Mouse (Mus musculus) CH12.LX (cell line): ENCODE measurements around the gene Stx5a. TPM values are rescaled to one million over a fixed set of nuclear protein-coding genes. Genes with fewer than 3 reads are reported as not detected.
"Not testable (repeated sequence)": the region's sequence is repeated elsewhere in the genome, so short reads cannot be mapped to it uniquely, and the experiment has no call there.

ENCODE experiments used
- DNase-seq: peaks from one replicate; pipeline ENCODE4 v3.0.0-alpha.2; 2013; ENCODE audit errors: extremely low read depth
- H3K27ac ChIP-seq: 2 replicates; pipeline ENCODE4 v1.5.1; 2012; ENCODE audit warnings: low read depth, mild to moderate bottlenecking, control low read depth, moderate library complexity; ENCODE audit not compliant: insufficient read depth
- H3K27me3 ChIP-seq: replicated peaks from 2 replicates; pipeline ENCODE3; 2012; ENCODE audit warnings: inconsistent platforms
- H3K36me3 ChIP-seq, 2 experiments: replicated peaks in 1 of 2; 2 replicates each; pipeline versions ENCODE3 to v1.6.1; 2012; ENCODE audit warnings: inconsistent platforms in 1 of 2, low read length in 1 of 2, mild to moderate bottlenecking in 1 of 2, mixed read lengths in 1 of 2, moderate library complexity in 1 of 2; ENCODE audit not compliant: control insufficient read depth in 1 of 2, insufficient read depth in 1 of 2
- H3K4me1 ChIP-seq, 2 experiments: 2 replicates each; pipeline ENCODE4 v1.6.1; 2012; ENCODE audit warnings: inconsistent platforms in 1 of 2, moderate library complexity in 1 of 2; ENCODE audit not compliant: insufficient read depth in 2 of 2, control insufficient read depth in 1 of 2
- H3K4me2 ChIP-seq: 2 replicates; pipeline ENCODE4 v1.6.1; 2012; ENCODE audit warnings: low read depth, mild to moderate bottlenecking, control low read depth; ENCODE audit not compliant: poor library complexity, insufficient read depth, severe bottlenecking
- H3K4me3 ChIP-seq, 3 experiments: fragments of 150-350 bp in 1 of 3; sonication (generic) in 1 of 3; replicated peaks in 1 of 3; 2 replicates each; pipeline versions ENCODE3 to v1.5.1; 2011 to 2012; ENCODE audit warnings: low read depth in 2 of 3, low read length in 2 of 3, mild to moderate bottlenecking in 2 of 3, moderate library complexity in 2 of 3, control low read depth in 1 of 3, improper control_type of control experiment in 1 of 3, inconsistent platforms in 1 of 3, mixed read lengths in 1 of 3; ENCODE audit not compliant: poor library complexity in 1 of 3
- H3K79me2 ChIP-seq: replicated peaks from 2 replicates; pipeline ENCODE4 v1.6.1; 2012; ENCODE audit warnings: mild to moderate bottlenecking, moderate library complexity; ENCODE audit not compliant: control insufficient read depth, poor library complexity, insufficient read depth, severe bottlenecking; ENCODE audit errors: extremely low read depth
- H3K9ac ChIP-seq: 2 replicates; pipeline ENCODE4 v1.6.1; 2012; ENCODE audit warnings: low read depth, mild to moderate bottlenecking, control low read depth, moderate library complexity; ENCODE audit not compliant: insufficient read depth
- H3K9me3 ChIP-seq: replicated peaks from 2 replicates; pipeline ENCODE3; 2012; ENCODE audit warnings: low read length, inconsistent platforms, mixed read lengths
- CTCF ChIP-seq, 2 experiments: IDR thresholded peaks in 1 of 2; conservative IDR thresholded peaks in 1 of 2; 2 replicates each; pipeline ENCODE4 v1.5.1; 2011 to 2012; ENCODE audit warnings: low read depth in 2 of 2, low read length in 2 of 2, improper control_type of control experiment in 1 of 2, inconsistent platforms in 1 of 2, mild to moderate bottlenecking in 1 of 2, moderate library complexity in 1 of 2
- HCFC1 ChIP-seq: IDR thresholded peaks from 2 replicates; pipeline ENCODE4 v1.6.1; 2012; ENCODE audit warnings: low read depth, mild to moderate bottlenecking, inconsistent platforms, low read length, improper control_type of control experiment
- IRF4 ChIP-seq: IDR thresholded peaks from 2 replicates; pipeline ENCODE4 v1.6.1; 2014; ENCODE audit warnings: low read depth, mild to moderate bottlenecking, inconsistent platforms, low read length, improper control_type of control experiment
- KAT2A ChIP-seq: IDR thresholded peaks from 2 replicates; pipeline ENCODE4 v1.6.1; 2012; ENCODE audit warnings: low read length, improper control_type of control experiment, inconsistent platforms; ENCODE audit not compliant: insufficient replicate concordance
- MAZ ChIP-seq: IDR thresholded peaks from 2 replicates; pipeline ENCODE4 v1.6.1; 2012; ENCODE audit warnings: low read depth, mild to moderate bottlenecking, inconsistent platforms, low read length, improper control_type of control experiment, moderate library complexity
- MEF2A ChIP-seq: IDR thresholded peaks from 2 replicates; pipeline ENCODE4 v1.6.1; 2014; ENCODE audit warnings: low read depth, mild to moderate bottlenecking, inconsistent platforms, low read length, improper control_type of control experiment, borderline replicate concordance
- POLR2AphosphoS2 ChIP-seq: IDR thresholded peaks from 2 replicates; pipeline ENCODE4 v1.6.1; 2011; ENCODE audit warnings: low read depth, low read length, improper control_type of control experiment
- RAD21 ChIP-seq: IDR thresholded peaks from 2 replicates; pipeline ENCODE4 v1.6.1; 2011; ENCODE audit warnings: low read depth, mild to moderate bottlenecking, low read length, improper control_type of control experiment, moderate library complexity
- SMC3 ChIP-seq: IDR thresholded peaks from 2 replicates; pipeline ENCODE4 v1.6.1; 2011; ENCODE audit warnings: low read depth, low read length, improper control_type of control experiment
- USF2 ChIP-seq: conservative IDR thresholded peaks from 2 replicates; pipeline ENCODE4 v1.6.1; 2011; ENCODE audit warnings: low read depth, low read length, improper control_type of control experiment
- ZMIZ1 ChIP-seq: IDR thresholded peaks from 2 replicates; pipeline ENCODE4 v1.6.1; 2012; ENCODE audit warnings: low read depth, mild to moderate bottlenecking, inconsistent platforms, low read length, improper control_type of control experiment
- dilution Hi-C: fragments of 300-500 bp; cut with MboI; formaldehyde crosslinking; loops from 2 replicates; pipeline ENCODE4 v1.14.3; 2020; ENCODE audit warnings: low sequenced_read_pairs; ENCODE audit not compliant: extremely low pct_unique_long_range_greater_than_20kb, extremely low pct_ligation_motif_present
- in situ Hi-C: fragments of 300-500 bp; cut with MboI; formaldehyde crosslinking; loops from 3 replicates; pipeline ENCODE4 v1.14.3; 2019; ENCODE audit warnings: low sequenced_read_pairs, low pct_ligation_motif_present, low pct_unique_long_range_greater_than_20kb, mixed read lengths
- polyA plus RNA-seq: library from polyadenylated mRNA; unstranded; fragments of >175 nt; gene quantifications from 2 replicates; pipeline ENCODE4 v1.2.1, GENCODE M21; 2012; ENCODE audit warnings: low read depth; ENCODE audit not compliant: insufficient read length
- total RNA-seq, 2 experiments: library from RNA; depleted of rRNA; stranded (reverse); fragments of 300-350 nt in 1 of 2; fragments of >200 nt in 1 of 2; gene quantifications; 2 replicates each; pipeline ENCODE4 v1.2.3; 2012 to 2014

The Stx5a gene
- total and polyA plus RNA-seq, 3 experiments: 35.2 to 49.1 (median 48.1) TPM

DNA sequence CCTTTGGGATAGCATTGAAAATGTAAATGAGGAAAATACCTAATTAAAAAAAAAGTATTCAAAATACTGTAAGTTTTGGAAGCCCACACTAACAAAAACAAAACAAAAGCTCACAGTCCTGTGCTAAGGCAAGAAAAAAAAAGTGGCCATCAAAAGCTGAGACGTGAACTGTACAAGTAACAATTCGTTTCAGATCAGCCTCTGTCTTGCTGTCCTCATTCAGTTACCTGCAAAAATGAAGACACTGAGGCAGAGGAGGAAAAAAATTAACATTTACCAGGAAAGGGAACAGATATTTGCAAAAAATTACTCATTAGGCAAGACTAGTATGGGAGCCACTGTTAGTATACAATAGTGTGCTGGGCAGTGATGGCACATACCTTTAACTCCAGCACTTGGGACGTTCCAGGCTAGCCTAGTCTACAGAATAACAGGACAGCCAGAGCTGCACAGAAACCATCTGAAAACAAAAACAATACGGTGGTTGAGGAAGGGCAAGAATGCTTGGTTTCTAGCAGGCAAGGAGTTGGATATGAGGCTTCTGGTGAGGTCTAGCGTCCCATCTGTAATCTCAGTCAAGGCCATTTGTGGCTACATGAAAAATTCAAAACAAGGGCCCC is 13.6 kb upstream of the Stx5a start (continued):
- no peak for TF ChIP-seq IRF4
- TF ChIP-seq MEF2A: no peak
- TF ChIP-seq RAD21: no peak
- TF ChIP-seq USF2: no peak

DNA sequence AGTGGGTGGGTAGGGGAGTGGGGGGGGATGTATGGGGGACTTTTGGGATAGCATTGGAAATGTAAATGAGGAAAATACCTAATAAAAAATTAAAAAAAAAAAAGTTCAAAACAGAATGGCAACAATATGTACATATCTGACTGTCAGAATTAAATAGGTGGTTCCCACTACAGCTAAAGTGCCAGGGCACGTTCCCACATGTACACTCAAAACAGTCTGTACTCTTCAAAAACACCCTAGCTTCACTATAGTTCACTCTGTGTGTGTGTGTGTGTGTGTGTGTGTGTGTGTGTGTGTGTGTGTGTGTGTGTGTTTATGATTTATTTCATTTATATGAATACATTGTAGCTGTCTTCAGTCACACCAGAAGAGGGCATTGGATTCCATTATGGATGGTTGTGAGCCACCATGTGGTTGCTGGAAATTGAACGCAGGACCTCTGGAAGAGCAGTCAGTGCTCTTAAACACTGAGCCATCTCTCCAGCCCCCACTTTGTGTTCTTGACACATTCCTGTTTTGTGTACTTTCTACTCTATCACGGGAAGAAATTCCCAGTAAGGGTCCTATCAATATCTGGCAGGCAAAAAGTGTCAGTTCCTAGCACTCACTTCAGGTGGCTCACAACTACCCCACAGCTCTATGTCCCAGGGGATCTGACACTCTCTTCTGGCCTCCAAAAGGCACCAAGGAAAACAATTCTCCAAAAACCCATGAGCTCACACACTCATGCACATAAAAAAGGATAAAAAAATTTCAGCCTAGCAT is 12.7 kb upstream of the Stx5a start:
- DNase-seq, H3K27me3 ChIP-seq, dilution Hi-C loops, H3K4me2 ChIP-seq, H3K4me3 ChIP-seq, H3K9me3 ChIP-seq, H3K27ac ChIP-seq, H3K9ac ChIP-seq: not testable (repeated sequence)
- peaks cover 2 to 16% of the 10 kb centered on the region in 2 experiments; a peak in 3 of 4 replicates for H3K4me1 ChIP-seq
- peaks cover 26 to 34% of the 10 kb centered on the region in 2 experiments for H3K36me3 ChIP-seq
- peaks cover 25% of the 10 kb centered on the region for H3K79me2 ChIP-seq
- in situ Hi-C loops: loop anchor here (25.0 kb wide), 1 partner anchor 384 kb away; no protein-coding TSS in a partner anchor
- TF ChIP-seq CTCF (conservative IDR thresholded peaks at IDR 0.05 in 1 of 2, IDR thresholded peaks at IDR 0.05 in 1 of 2; ENCODE audit: low read depth in 2 of 2, low read length in 2 of 2) (peak in 1 of 2 experiments; percentile 23; a peak in 1 of 4 replicates), ZMIZ1 (0 out of 2 replicates have a peak, but pooled peaks have one; percentile 30)

DNA sequence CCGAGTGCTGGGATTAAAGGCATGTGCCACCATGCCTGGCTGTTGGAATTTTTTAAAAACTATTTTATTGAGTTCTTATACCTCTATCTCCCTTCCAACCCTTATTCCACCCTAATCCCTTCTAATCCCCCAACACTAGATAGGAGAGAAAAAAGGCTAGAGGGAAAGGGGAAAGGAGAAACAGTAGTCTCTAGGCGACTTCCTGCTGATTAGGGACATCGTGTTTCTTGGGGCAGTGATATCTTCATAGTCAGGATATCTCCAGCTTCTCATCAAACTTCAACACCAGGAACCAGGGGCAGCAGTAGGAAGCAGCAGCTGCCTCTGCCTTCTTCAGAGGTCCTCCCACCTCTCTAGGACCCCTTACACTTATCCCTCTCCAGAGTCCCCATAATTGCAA is 6.9 kb upstream of the Stx5a start:
- no peak overlapping the region for H3K4me2 ChIP-seq
- dilution Hi-C loops: no loop called here
- in situ Hi-C loops: loop anchor here (25.0 kb wide), 1 partner anchor 378 kb away; no protein-coding TSS in a partner anchor
- H3K9me3 ChIP-seq: peaks cover 5% of the 10 kb centered on the region
- H3K4me3 ChIP-seq: no peak overlapping the region
- no peak overlapping the region for H3K9ac ChIP-seq
- peaks cover 2 to 24% of the 10 kb centered on the region in 2 experiments; a peak in 2 of 4 replicates for H3K4me1 ChIP-seq
- peaks cover 22 to 25% of the 10 kb centered on the region in 2 experiments for H3K36me3 ChIP-seq
- TF ChIP-seq HCFC1: no peak
- no peak for TF ChIP-seq MAZ
- TF ChIP-seq IRF4: no peak
- no peak for TF ChIP-seq POLR2AphosphoS2
- no peak for TF ChIP-seq KAT2A
- no peak for TF ChIP-seq SMC3
- no peak for TF ChIP-seq RAD21
- H3K27me3 ChIP-seq: no peaks in the 10 kb centered on the region
- H3K27ac ChIP-seq: no peak overlapping the region
- peaks cover 21% of the 10 kb centered on the region for H3K79me2 ChIP-seq
- no peak for DNase-seq
